Mouse (Mus musculus): ENCODE measurements around the gene Pnldc1.

DNA sequence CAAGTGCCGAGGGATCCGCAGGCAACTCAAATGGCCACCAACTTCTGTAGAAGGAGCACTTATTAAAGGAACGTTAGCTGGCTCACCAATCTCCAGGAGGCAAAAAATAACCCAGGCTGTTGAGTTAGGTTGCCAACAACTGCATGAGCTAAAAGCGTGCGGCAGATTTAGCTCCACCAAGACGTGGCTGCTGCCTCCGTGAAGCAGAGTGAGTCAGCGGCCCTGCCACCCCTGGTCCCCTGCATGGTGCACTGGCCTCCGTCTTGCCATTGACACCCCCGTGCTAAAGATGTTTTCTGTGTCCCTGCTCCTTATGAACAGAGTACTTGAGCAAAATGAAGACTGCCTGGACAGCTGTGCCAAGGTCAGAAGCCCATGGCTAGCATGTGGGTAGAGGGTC, 43.2 kb downstream of the Pnldc1 start:
- no peak for TF ChIP-seq CTCF (IDR thresholded peaks at IDR 0.05)
- TF ChIP-seq EP300 (IDR thresholded peaks at IDR 0.05) = no peak
